Mouse (Mus musculus) kidney, embryonic 14.5 days (tissue): Measurements from ENCODE around the gene Syngr3. TPM values are rescaled to one million over a fixed set of nuclear protein-coding genes. Genes with fewer than 3 reads are reported as not detected.

ENCODE experiments used
- ATAC-seq: fragments of 200-750 bp; cut with Nextera tagmentation; 2 replicates; pipeline ENCODE4 v1.8.0; 2017; ENCODE audit warnings: moderate number of reproducible peaks, mild to moderate bottlenecking, moderate TSS enrichment, moderate library complexity; ENCODE audit not compliant: low FRiP score, low TSS enrichment
- H3K27ac ChIP-seq: fragments of 300-500 bp; sonication (generic); 2 replicates; pipeline ENCODE4 v1.5.1; 2014; ENCODE audit warnings: low read depth, mild to moderate bottlenecking, low read length, moderate library complexity, mixed read lengths
- H3K27me3 ChIP-seq: fragments of 300-500 bp; sonication (generic); 2 replicates; pipeline ENCODE4 v1.6.1; 2014; ENCODE audit warnings: mild to moderate bottlenecking, low read length; ENCODE audit not compliant: control insufficient read depth, insufficient read depth
- H3K36me3 ChIP-seq: fragments of 300-500 bp; sonication (generic); 2 replicates; pipeline ENCODE4 v1.6.1; 2014; ENCODE audit warnings: low read length, mixed read lengths; ENCODE audit not compliant: control insufficient read depth, insufficient read depth
- H3K4me1 ChIP-seq: fragments of 300-500 bp; sonication (generic); 2 replicates; pipeline ENCODE4 v1.6.1; 2014; ENCODE audit warnings: low read length, mixed read lengths; ENCODE audit not compliant: control insufficient read depth, insufficient read depth
- H3K4me2 ChIP-seq: fragments of 300-500 bp; sonication (generic); replicated peaks from 2 replicates; pipeline ENCODE4 v1.6.1; 2014; ENCODE audit warnings: low read depth, mild to moderate bottlenecking, low read length
- H3K4me3 ChIP-seq: fragments of 300-500 bp; sonication (generic); 2 replicates; pipeline ENCODE4 v1.5.1; 2014; ENCODE audit warnings: mild to moderate bottlenecking, low read length
- H3K9ac ChIP-seq: fragments of 300-500 bp; sonication (generic); 2 replicates; pipeline ENCODE4 v1.6.1; 2014; ENCODE audit warnings: low read depth, mild to moderate bottlenecking, low read length, moderate library complexity
- H3K9me3 ChIP-seq: fragments of 300-500 bp; sonication (generic); 2 replicates; pipeline ENCODE4 v1.6.1; 2016; ENCODE audit warnings: low read length; ENCODE audit not compliant: control insufficient read depth
- WGBS: fragments of 180-500 bp; shearing (Covaris S2); extraction: QIAGEN DNeasy Blood & Tissue Kit; methylation state at CpG from one replicate; pipeline ENCODE4 v1.1.7; 2014; 5-methylcytosine and 5-hydroxymethylcytosine counted together
- polyA plus RNA-seq: library from polyadenylated mRNA; unstranded; fragments of >200 nt; fragmentation: Nextera tagmentation; extraction: Ambion mirVana; gene quantifications from 2 replicates; pipeline ENCODE4 v1.2.1, GENCODE M21; 2014

Gene Syngr3
- polyA plus RNA-seq, 1 experiment from 2014 or later, result 1.2 TPM

- no peaks in the 10 kb centered on the region for H3K27me3 ChIP-seq
- H3K4me2 ChIP-seq, result peak overlapping the region; percentile 21
- peak overlapping the region; percentile 55; the same call in 1 of the 2 replicates for H3K27ac ChIP-seq
- WGBS, result 78% methylated on average over 11 of the region's 11 CpGs
- peak overlapping the region; percentile 6; the same call in 1 of the 2 replicates for H3K4me3 ChIP-seq
- no peaks in the 10 kb centered on the region for H3K9me3 ChIP-seq
- H3K9ac ChIP-seq, result peak overlapping the region; percentile 37
- H3K36me3 ChIP-seq, result no peaks in the 10 kb centered on the region
- peaks cover 46% of the 10 kb centered on the region for H3K4me1 ChIP-seq
- no peak for ATAC-seq
Measured at GRCm38 (mm10) chr17:24647493-24647892, 42.3 kb downstream of the Syngr3 start.

DNA sequence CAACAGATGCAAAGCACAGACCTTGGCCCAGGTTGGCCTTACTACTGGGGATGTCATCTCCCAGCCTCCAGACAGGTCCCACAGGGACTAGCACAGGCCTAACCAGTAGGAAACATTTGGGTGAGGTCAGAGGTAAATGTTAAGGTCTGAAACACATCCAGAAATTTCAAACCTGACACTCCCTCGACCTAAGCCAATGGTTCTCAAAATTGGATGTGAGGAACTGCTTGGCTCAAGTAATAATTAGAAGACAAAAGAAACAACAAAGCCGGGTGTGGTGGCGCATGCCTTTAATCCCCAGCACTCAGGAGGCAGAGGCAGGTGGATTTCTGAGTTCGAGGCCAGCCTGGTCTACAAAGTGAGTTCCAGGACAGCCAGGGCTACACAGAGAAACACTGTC, 43.4 kb downstream of the Syngr3 start:
- Histone ChIP-seq H3K27me3 (no peaks in the 10 kb centered on the region), H3K27ac (peak overlapping the region; percentile 51; the same call in 1 of the 2 replicates), H3K9ac (no peak overlapping the region), H3K4me1 (peaks cover 46% of the 10 kb centered on the region), H3K9me3 (no peaks in the 10 kb centered on the region), H3K4me3 (no peak overlapping the region), H3K36me3 (peaks cover 5% of the 10 kb centered on the region), H3K4me2 (no peak overlapping the region)
- WGBS, result 86% methylated on average over 4 of the region's 4 CpGs
- ATAC-seq, result no peak

DNA sequence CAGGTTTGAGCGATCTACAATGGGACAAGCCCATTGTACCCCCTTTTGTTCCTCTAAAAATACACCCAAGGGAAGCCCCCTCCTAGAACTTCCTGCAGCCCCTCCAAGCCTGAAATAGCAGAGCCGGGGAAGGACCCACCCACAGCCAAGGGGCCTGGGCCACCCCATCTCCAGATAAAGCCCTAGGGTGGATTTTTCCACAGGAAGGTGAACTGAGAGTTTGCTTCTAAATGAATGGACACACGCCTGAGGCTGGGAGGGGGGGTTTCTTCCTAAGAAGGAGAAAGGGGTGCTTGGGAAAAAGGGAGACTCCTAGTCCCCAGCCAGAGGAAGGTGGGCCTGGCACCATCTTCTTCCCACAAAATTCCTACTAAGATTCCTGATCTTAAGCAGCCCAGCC, 43.8 kb downstream of the Syngr3 start:
- Histone ChIP-seq H3K36me3 (peaks cover 7% of the 10 kb centered on the region), H3K27ac (no peak overlapping the region; the same call in 1 of the 2 replicates), H3K9ac (no peak overlapping the region), H3K4me1 (peaks cover 46% of the 10 kb centered on the region), H3K4me3 (no peak overlapping the region), H3K4me2 (no peak overlapping the region), H3K9me3 (no peaks in the 10 kb centered on the region), H3K27me3 (no peaks in the 10 kb centered on the region)
- ATAC-seq, result no peak
- WGBS, result 86% methylated on average over 3 of the region's 3 CpGs

GRCm38 (mm10) chr17:24644875-24645721, 44.7 kb downstream of the Syngr3 start:
- 0 out of 2 replicates have a peak, but pooled peaks have one; percentile 5 for ATAC-seq
- Histone ChIP-seq H3K9me3 (no peaks in the 10 kb centered on the region), H3K27me3 (no peaks in the 10 kb centered on the region), H3K27ac (peak overlapping the region; percentile 76), H3K4me1 (peaks cover 43% of the 10 kb centered on the region), H3K4me3 (no peak overlapping the region; the same call in 1 of the 2 replicates), H3K36me3 (peaks cover 15% of the 10 kb centered on the region), H3K9ac (no peak overlapping the region; the same call in 1 of the 2 replicates), H3K4me2 (peak overlapping the region; percentile 22; the same call in 1 of the 2 replicates)
- WGBS, result 71% methylated on average over 9 of the region's 9 CpGs

- H3K27ac ChIP-seq, result peak overlapping the region; percentile 76
- WGBS, result 36% methylated on average over 7 of the region's 7 CpGs
- peak overlapping the region; percentile 22 for H3K4me2 ChIP-seq
- peaks cover 47% of the 10 kb centered on the region for H3K4me1 ChIP-seq
- H3K36me3 ChIP-seq, result peaks cover 15% of the 10 kb centered on the region
- no peaks in the 10 kb centered on the region for H3K27me3 ChIP-seq
- H3K4me3 ChIP-seq, result peak overlapping the region; percentile 12; the same call in 1 of the 2 replicates
- no peaks in the 10 kb centered on the region for H3K9me3 ChIP-seq
- H3K9ac ChIP-seq, result peak overlapping the region; percentile 28; the same call in 1 of the 2 replicates
- ATAC-seq, result no peak
Measured at GRCm38 (mm10) chr17:24644030-24644715, 45.6 kb downstream of the Syngr3 start.

- Histone ChIP-seq H3K9me3 (no peaks in the 10 kb centered on the region), H3K4me1 (peaks cover 41% of the 10 kb centered on the region), H3K9ac (no peak overlapping the region), H3K27me3 (no peaks in the 10 kb centered on the region), H3K36me3 (peaks cover 19% of the 10 kb centered on the region), H3K27ac (no peak overlapping the region), H3K4me2 (no peak overlapping the region), H3K4me3 (no peak overlapping the region)
- no peak for ATAC-seq
- 59% methylated on average over 6 of the region's 6 CpGs for WGBS
Measured at GRCm38 (mm10) chr17:24642791-24643343, 46.9 kb downstream of the Syngr3 start.

- no peak overlapping the region for H3K4me3 ChIP-seq
- H3K4me2 ChIP-seq, result no peak overlapping the region
- peaks cover 19% of the 10 kb centered on the region for H3K36me3 ChIP-seq
- no peak for ATAC-seq
- peaks cover 37% of the 10 kb centered on the region for H3K4me1 ChIP-seq
- H3K27me3 ChIP-seq, result no peaks in the 10 kb centered on the region
- no peak overlapping the region for H3K9ac ChIP-seq
- no peak overlapping the region for H3K27ac ChIP-seq
- no peaks in the 10 kb centered on the region for H3K9me3 ChIP-seq
- 90% methylated on average over 14 of the region's 14 CpGs for WGBS
Measured at GRCm38 (mm10) chr17:24641944-24642343, 47.8 kb downstream of the Syngr3 start.

GRCm38 (mm10) chr17:24640581-24640980, 49.2 kb downstream of the Syngr3 start:
- peak overlapping the region; percentile 87; the same call in 1 of the 2 replicates for H3K27ac ChIP-seq
- WGBS, result 93% methylated on average over 15 of the region's 15 CpGs
- no peaks in the 10 kb centered on the region for H3K27me3 ChIP-seq
- H3K4me3 ChIP-seq, result no peak overlapping the region
- H3K36me3 ChIP-seq, result peaks cover 19% of the 10 kb centered on the region
- ATAC-seq, result no peak
- no peak overlapping the region for H3K4me2 ChIP-seq
- H3K9me3 ChIP-seq, result no peaks in the 10 kb centered on the region
- peaks cover 37% of the 10 kb centered on the region for H3K4me1 ChIP-seq
- no peak overlapping the region; the same call in 1 of the 2 replicates for H3K9ac ChIP-seq
